Mouse (Mus musculus) myocyte (in vitro differentiated cells): ENCODE results near the gene 1700021F05Rik.

Experiments
- CEBPB ChIP-seq: IDR thresholded peaks from 2 replicates; pipeline ENCODE4 v1.6.1; 2011; ENCODE audit warnings: mild to moderate bottlenecking, moderate library complexity; ENCODE audit not compliant: poor library complexity, insufficient read depth, severe bottlenecking
- E2F4 ChIP-seq: IDR thresholded peaks from one replicate; pipeline ENCODE4 v1.6.1; 2011; ENCODE audit warnings: mild to moderate bottlenecking, control low read depth, moderate library complexity; ENCODE audit not compliant: insufficient read depth
- MYOG ChIP-seq, 3 experiments: IDR thresholded peaks; one replicate each; pipeline ENCODE4 v1.6.1; 2011; ENCODE audit warnings: control low read depth in 2 of 3, low read depth in 2 of 3, mild to moderate bottlenecking in 2 of 3; ENCODE audit not compliant: insufficient read length in 2 of 3, control insufficient read depth in 1 of 3, insufficient read depth in 1 of 3
- POLR2A ChIP-seq: IDR thresholded peaks from one replicate; pipeline ENCODE4 v1.6.1; 2011; ENCODE audit warnings: low read depth, mild to moderate bottlenecking, control low read depth, moderate library complexity; ENCODE audit not compliant: insufficient read length
- POLR2AphosphoS2 ChIP-seq: IDR thresholded peaks from one replicate; pipeline ENCODE4 v1.6.1; 2011; ENCODE audit warnings: low read depth, control low read depth; ENCODE audit not compliant: insufficient read length
- REST ChIP-seq: IDR thresholded peaks from one replicate; pipeline ENCODE4 v1.6.1; 2011; ENCODE audit warnings: mild to moderate bottlenecking, control low read depth, moderate library complexity; ENCODE audit not compliant: insufficient read depth, insufficient read length
- TCF12 ChIP-seq: IDR thresholded peaks from one replicate; pipeline ENCODE4 v1.6.1; 2011; ENCODE audit warnings: mild to moderate bottlenecking, control low read depth; ENCODE audit not compliant: poor library complexity, insufficient read depth, severe bottlenecking

- TF ChIP-seq MYOG (IDR thresholded peaks at IDR 0.05; ENCODE audit: control insufficient read depth in 1 of 3, insufficient read depth in 1 of 3, insufficient read length in 2 of 3, low read depth in 2 of 3) (no peak), POLR2A (no peak), POLR2AphosphoS2 (no peak), TCF12 (no peak), CEBPB (no peak), REST (no peak), E2F4 (no peak)
Measured at GRCm38 (mm10) chr10:43517836-43518235, 23.0 kb downstream of the 1700021F05Rik start.
